Mouse (Mus musculus): ENCODE measurements around the gene Tmem108.

DNA sequence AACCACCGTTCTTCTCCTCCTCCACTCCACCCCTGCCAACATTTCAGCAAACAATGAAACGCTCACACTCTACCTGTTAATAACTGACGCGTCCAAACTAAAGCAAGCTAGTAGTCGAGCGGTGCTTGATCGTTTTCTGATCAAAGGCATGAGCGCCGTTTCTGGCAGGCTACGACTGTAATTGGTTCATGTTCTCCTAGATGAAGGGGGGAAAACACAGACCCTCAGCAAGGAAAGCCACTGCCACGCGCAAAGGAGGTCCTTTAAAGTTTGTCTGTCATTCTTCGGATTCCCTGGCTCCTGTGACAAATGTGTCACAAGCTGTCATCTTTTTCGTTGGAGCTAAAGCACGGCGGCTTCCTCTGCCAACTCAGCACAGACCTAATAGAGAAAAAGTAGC is 21.6 kb upstream of the Tmem108 start:
- TF ChIP-seq CTCF (IDR thresholded peaks at IDR 0.05; ENCODE audit: control insufficient read depth, insufficient read depth, insufficient read length) (no peak), USF1 (IDR thresholded peaks at IDR 0.05; ENCODE audit: low read depth) (no peak), MYOG (IDR thresholded peaks at IDR 0.05; ENCODE audit: control insufficient read depth, extremely low read depth, insufficient read length) (no peak), MAX (IDR thresholded peaks at IDR 0.05) (no peak), CEBPB (IDR thresholded peaks at IDR 0.05; ENCODE audit: low read depth) (no peak), MYOD1 (IDR thresholded peaks at IDR 0.05; ENCODE audit: control insufficient read depth, insufficient read length, low read depth) (no peak), FOSL1 (IDR thresholded peaks at IDR 0.05; ENCODE audit: insufficient read depth, low read length, poor library complexity, severe bottlenecking) (no peak)

Measured in C2C12 (cell line).